Mouse (Mus musculus) CH12.LX (cell line): ENCODE data around the gene Tcam1. TPM values are rescaled to one million over a fixed set of nuclear protein-coding genes. Genes with fewer than 3 reads are reported as not detected.

Experiments used
- DNase-seq: peaks from one replicate; pipeline ENCODE4 v3.0.0-alpha.2; 2013; ENCODE audit errors: extremely low read depth
- H3K27ac ChIP-seq: 2 replicates; pipeline ENCODE4 v1.5.1; 2012; ENCODE audit warnings: low read depth, mild to moderate bottlenecking, control low read depth, moderate library complexity; ENCODE audit not compliant: insufficient read depth
- H3K27me3 ChIP-seq: replicated peaks from 2 replicates; pipeline ENCODE3; 2012; ENCODE audit warnings: inconsistent platforms
- H3K36me3 ChIP-seq, 2 experiments: replicated peaks in 1 of 2; 2 replicates each; pipeline versions ENCODE3 to v1.6.1; 2012; ENCODE audit warnings: inconsistent platforms in 1 of 2, low read length in 1 of 2, mild to moderate bottlenecking in 1 of 2, mixed read lengths in 1 of 2, moderate library complexity in 1 of 2; ENCODE audit not compliant: control insufficient read depth in 1 of 2, insufficient read depth in 1 of 2
- H3K4me1 ChIP-seq, 2 experiments: 2 replicates each; pipeline ENCODE4 v1.6.1; 2012; ENCODE audit warnings: inconsistent platforms in 1 of 2, moderate library complexity in 1 of 2; ENCODE audit not compliant: insufficient read depth in 2 of 2, control insufficient read depth in 1 of 2
- H3K4me2 ChIP-seq: 2 replicates; pipeline ENCODE4 v1.6.1; 2012; ENCODE audit warnings: low read depth, mild to moderate bottlenecking, control low read depth; ENCODE audit not compliant: poor library complexity, insufficient read depth, severe bottlenecking
- H3K4me3 ChIP-seq, 3 experiments: fragments of 150-350 bp in 1 of 3; sonication (generic) in 1 of 3; replicated peaks in 1 of 3; 2 replicates each; pipeline versions ENCODE3 to v1.5.1; 2011 to 2012; ENCODE audit warnings: low read depth in 2 of 3, low read length in 2 of 3, mild to moderate bottlenecking in 2 of 3, moderate library complexity in 2 of 3, control low read depth in 1 of 3, improper control_type of control experiment in 1 of 3, inconsistent platforms in 1 of 3, mixed read lengths in 1 of 3; ENCODE audit not compliant: poor library complexity in 1 of 3
- H3K79me2 ChIP-seq: replicated peaks from 2 replicates; pipeline ENCODE4 v1.6.1; 2012; ENCODE audit warnings: mild to moderate bottlenecking, moderate library complexity; ENCODE audit not compliant: control insufficient read depth, poor library complexity, insufficient read depth, severe bottlenecking; ENCODE audit errors: extremely low read depth
- H3K9ac ChIP-seq: 2 replicates; pipeline ENCODE4 v1.6.1; 2012; ENCODE audit warnings: low read depth, mild to moderate bottlenecking, control low read depth, moderate library complexity; ENCODE audit not compliant: insufficient read depth
- H3K9me3 ChIP-seq: replicated peaks from 2 replicates; pipeline ENCODE3; 2012; ENCODE audit warnings: low read length, inconsistent platforms, mixed read lengths
- BHLHE40 ChIP-seq: IDR thresholded peaks from 2 replicates; pipeline ENCODE4 v1.6.1; 2011; ENCODE audit warnings: mild to moderate bottlenecking, low read depth, low read length, improper control_type of control experiment
- CHD2 ChIP-seq: IDR thresholded peaks from 2 replicates; pipeline ENCODE4 v1.6.1; 2011; ENCODE audit warnings: low read length, improper control_type of control experiment
- EP300 ChIP-seq: IDR thresholded peaks from 2 replicates; pipeline ENCODE4 v1.6.1; 2011; ENCODE audit warnings: low read length, improper control_type of control experiment
- ETS1 ChIP-seq: conservative IDR thresholded peaks from 2 replicates; pipeline ENCODE4 v1.6.1; 2012; ENCODE audit warnings: low read depth, mild to moderate bottlenecking, inconsistent platforms, low read length, improper control_type of control experiment, moderate library complexity
- HCFC1 ChIP-seq: IDR thresholded peaks from 2 replicates; pipeline ENCODE4 v1.6.1; 2012; ENCODE audit warnings: low read depth, mild to moderate bottlenecking, inconsistent platforms, low read length, improper control_type of control experiment
- JUND ChIP-seq: conservative IDR thresholded peaks from 2 replicates; pipeline ENCODE4 v1.6.1; 2011; ENCODE audit warnings: low read depth, low read length, improper control_type of control experiment
- KAT2A ChIP-seq: IDR thresholded peaks from 2 replicates; pipeline ENCODE4 v1.6.1; 2012; ENCODE audit warnings: low read length, improper control_type of control experiment, inconsistent platforms; ENCODE audit not compliant: insufficient replicate concordance
- MAFK ChIP-seq: IDR thresholded peaks from 2 replicates; pipeline ENCODE4 v1.6.1; 2011; ENCODE audit warnings: low read length, improper control_type of control experiment; ENCODE audit not compliant: insufficient replicate concordance
- MAZ ChIP-seq: IDR thresholded peaks from 2 replicates; pipeline ENCODE4 v1.6.1; 2012; ENCODE audit warnings: low read depth, mild to moderate bottlenecking, inconsistent platforms, low read length, improper control_type of control experiment, moderate library complexity
- MXI1 ChIP-seq: IDR thresholded peaks from 2 replicates; pipeline ENCODE4 v1.6.1; 2011; ENCODE audit warnings: mild to moderate bottlenecking, low read depth, low read length, improper control_type of control experiment
- NELFE ChIP-seq: IDR thresholded peaks from 2 replicates; pipeline ENCODE4 v1.6.1; 2011; ENCODE audit warnings: low read depth, low read length, improper control_type of control experiment
- NRF1 ChIP-seq: IDR thresholded peaks from 2 replicates; pipeline ENCODE4 v1.6.1; 2014; ENCODE audit warnings: low read depth, mild to moderate bottlenecking, inconsistent platforms, low read length, improper control_type of control experiment, moderate library complexity
- POLR2AphosphoS2 ChIP-seq: IDR thresholded peaks from 2 replicates; pipeline ENCODE4 v1.6.1; 2011; ENCODE audit warnings: low read depth, low read length, improper control_type of control experiment
- RAD21 ChIP-seq: IDR thresholded peaks from 2 replicates; pipeline ENCODE4 v1.6.1; 2011; ENCODE audit warnings: low read depth, mild to moderate bottlenecking, low read length, improper control_type of control experiment, moderate library complexity
- TBP ChIP-seq: conservative IDR thresholded peaks from 2 replicates; pipeline ENCODE4 v1.6.1; 2011; ENCODE audit warnings: low read depth, low read length, improper control_type of control experiment
- USF1 ChIP-seq: IDR thresholded peaks from 2 replicates; pipeline ENCODE4 v1.6.1; 2014; ENCODE audit warnings: low read depth, mild to moderate bottlenecking, inconsistent platforms, low read length, improper control_type of control experiment
- USF2 ChIP-seq: conservative IDR thresholded peaks from 2 replicates; pipeline ENCODE4 v1.6.1; 2011; ENCODE audit warnings: low read depth, low read length, improper control_type of control experiment
- ZC3H11A ChIP-seq: IDR thresholded peaks from 2 replicates; pipeline ENCODE4 v1.6.1; 2012; ENCODE audit warnings: low read depth, mild to moderate bottlenecking, inconsistent platforms, low read length, improper control_type of control experiment
- ZKSCAN1 ChIP-seq: IDR thresholded peaks from 2 replicates; pipeline ENCODE4 v1.6.1; 2012; ENCODE audit warnings: low read depth, inconsistent platforms, low read length, improper control_type of control experiment, borderline replicate concordance
- dilution Hi-C: fragments of 300-500 bp; cut with MboI; formaldehyde crosslinking; loops from 2 replicates; pipeline ENCODE4 v1.14.3; 2020; ENCODE audit warnings: low sequenced_read_pairs; ENCODE audit not compliant: extremely low pct_unique_long_range_greater_than_20kb, extremely low pct_ligation_motif_present
- in situ Hi-C: fragments of 300-500 bp; cut with MboI; formaldehyde crosslinking; loops from 3 replicates; pipeline ENCODE4 v1.14.3; 2019; ENCODE audit warnings: low sequenced_read_pairs, low pct_ligation_motif_present, low pct_unique_long_range_greater_than_20kb, mixed read lengths
- polyA plus RNA-seq: library from polyadenylated mRNA; unstranded; fragments of >175 nt; gene quantifications from 2 replicates; pipeline ENCODE4 v1.2.1, GENCODE M21; 2012; ENCODE audit warnings: low read depth; ENCODE audit not compliant: insufficient read length
- total RNA-seq, 2 experiments: library from RNA; depleted of rRNA; stranded (reverse); fragments of 300-350 nt in 1 of 2; fragments of >200 nt in 1 of 2; gene quantifications; 2 replicates each; pipeline ENCODE4 v1.2.3; 2012 to 2014

Tcam1 gene
- total and polyA plus RNA-seq, 3 experiments = 0.82 to 5.9 (median 0.99) TPM

GRCm38 (mm10) chr11:106306065-106306385 is 29.6 kb downstream of the Tcam1 start:
- Histone ChIP-seq H3K9ac (peak overlapping the region; percentile 16), H3K4me1 (peaks cover 44 to 69% of the 10 kb centered on the region in 2 experiments), H3K4me3 (peak overlapping the region in 1 of 3 experiments; percentile 9), H3K79me2 (peaks cover 4% of the 10 kb centered on the region; the same call in 1 of the 2 replicates), H3K27me3 (no peaks in the 10 kb centered on the region), H3K4me2 (peak overlapping the region; percentile 85), H3K36me3 (peaks cover 9 to 10% of the 10 kb centered on the region in 2 experiments), H3K27ac (peak overlapping the region; percentile 92), H3K9me3 (no peaks in the 10 kb centered on the region)
- dilution Hi-C loops = no loop called here
- peak; percentile 22; the same call in 1 of the 2 replicates for TF ChIP-seq NELFE
- no peak for TF ChIP-seq EP300
- 0 out of 2 replicates have a peak, but pooled peaks have one; percentile 6 for TF ChIP-seq MAZ
- no peak for TF ChIP-seq ZKSCAN1
- TF ChIP-seq JUND = no peak; the same call in none of the 2 replicates
- no peak for TF ChIP-seq TBP
- TF ChIP-seq CHD2 = no peak
- no peak for TF ChIP-seq ETS1
- no peak for TF ChIP-seq HCFC1
- TF ChIP-seq MXI1 = no peak
- no peak for TF ChIP-seq NRF1
- TF ChIP-seq KAT2A = no peak
- peak; percentile 97 for TF ChIP-seq MAFK
- no peak for TF ChIP-seq USF1
- TF ChIP-seq RAD21 = no peak; the same call in 1 of the 2 replicates
- no peak for DNase-seq
- in situ Hi-C loops = loop anchor here (25.0 kb wide), 1 partner anchor 456 kb away; the partner anchor contains the start of genes Milr1 and Pecam1

DNA sequence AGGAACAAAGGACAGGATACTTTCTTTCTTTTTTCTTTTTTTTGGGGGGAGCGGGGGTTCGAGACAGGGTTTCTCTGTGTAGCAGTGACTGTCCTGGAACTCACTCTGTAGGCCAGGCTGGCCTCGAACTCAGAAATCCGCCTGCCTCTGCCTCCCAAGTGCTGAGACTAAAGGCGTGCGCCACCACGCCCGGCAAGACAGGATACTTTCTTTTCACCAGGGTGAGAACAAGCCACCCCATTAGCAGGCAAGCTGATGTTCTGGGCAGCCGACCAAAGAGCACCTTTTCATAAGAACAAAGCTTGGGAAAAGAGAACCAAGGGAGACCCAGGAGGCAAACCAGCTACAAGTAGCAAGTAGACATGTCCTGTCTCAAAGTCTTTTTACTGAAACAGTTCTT is 30.3 kb downstream of the Tcam1 start:
- in situ Hi-C loops (loop anchor here (25.0 kb wide), 1 partner anchor 456 kb away; the partner anchor contains the start of genes Milr1 and Pecam1), dilution Hi-C loops (no loop called here)
- peak overlapping the region; percentile 92 for H3K27ac ChIP-seq

More for the DNA sequence above, 30.3 kb downstream of the Tcam1 start:
- no peaks in the 10 kb centered on the region for H3K27me3 ChIP-seq
- H3K79me2 ChIP-seq = peaks cover 11% of the 10 kb centered on the region
- H3K9ac ChIP-seq = no peak overlapping the region
- peak overlapping the region; percentile 17; the same call in 1 of the 2 replicates for H3K4me2 ChIP-seq
- TF ChIP-seq ZC3H11A (no peak), MXI1 (0 out of 2 replicates have a peak, but pooled peaks have one; percentile 48), USF2 (no peak), BHLHE40 (peak; percentile 43), POLR2AphosphoS2 (no peak), USF1 (no peak), TBP (peak; percentile 97)
- TF ChIP-seq, all 38 proteins: peak for 3
- DNase-seq = peak; percentile 44
- H3K36me3 ChIP-seq = peaks cover 16 to 17% of the 10 kb centered on the region in 2 experiments
- H3K9me3 ChIP-seq = no peaks in the 10 kb centered on the region
- no peak overlapping the region for H3K4me3 ChIP-seq
- H3K4me1 ChIP-seq = peaks cover 50 to 77% of the 10 kb centered on the region in 2 experiments
